Mouse (Mus musculus): Measurements from ENCODE around the gene Zfp341. TPM values are rescaled to one million over a fixed set of nuclear protein-coding genes. Genes with fewer than 3 reads are reported as not detected.
A peak's percentile ranks its signal among the peaks of the same experiment; 100 is the strongest.

Gene Zfp341
- total and polyA plus RNA-seq, 2 experiments from 2014 or later, result 0.40 to 4.4 TPM

DNA sequence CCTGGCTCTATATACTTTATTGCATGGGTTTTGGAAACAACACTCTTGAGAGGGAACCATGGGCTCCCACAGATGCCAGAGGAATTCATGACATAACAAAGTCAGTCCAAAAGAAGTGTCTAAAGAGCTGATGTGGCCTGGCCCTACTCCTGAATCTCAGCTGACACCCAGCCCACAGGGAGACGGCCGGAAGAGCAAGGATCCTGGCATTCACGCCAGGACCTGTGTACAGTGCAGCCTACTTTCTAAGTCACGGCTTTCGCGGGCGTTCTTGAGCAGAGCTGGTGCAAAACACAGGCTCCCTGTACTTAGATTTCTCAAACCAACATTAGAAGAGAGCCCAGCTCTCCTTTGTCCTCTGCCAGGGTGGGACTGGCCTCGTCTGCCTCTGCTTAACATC lies 32.5 kb upstream of the Zfp341 start:
- Histone ChIP-seq H3K27ac (ENCODE audit: low read depth) (no peak overlapping the region), H3K27me3 (ENCODE audit: control insufficient read depth, insufficient read depth, low read length) (no peaks in the 10 kb centered on the region)
- no peak for DNase-seq (ENCODE audit: low spot score)

DNA sequence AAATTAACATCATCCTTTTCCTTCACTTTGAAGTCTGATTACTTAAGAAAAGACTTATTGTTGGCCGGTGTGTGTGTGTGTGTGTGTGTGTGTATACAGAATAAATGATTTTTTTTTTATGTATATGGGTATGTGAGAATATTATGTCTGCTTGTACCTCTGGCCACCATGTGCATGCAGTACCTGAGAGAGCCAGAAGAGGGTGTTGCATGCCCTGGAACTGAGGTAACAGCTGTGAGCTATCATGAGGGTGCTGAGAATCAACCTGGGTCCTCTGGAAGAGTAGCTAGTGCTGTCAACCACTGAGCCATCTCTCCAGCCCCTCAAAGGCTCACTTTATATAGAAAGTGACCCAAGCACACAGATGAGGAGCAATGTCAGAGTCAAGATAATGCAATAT lies 31.7 kb upstream of the Zfp341 start:
- H3K4me1 ChIP-seq (ENCODE audit: control insufficient read depth, insufficient read depth), result peaks cover 20% of the 10 kb centered on the region; the same call in 1 of the 2 replicates
- no peak for ATAC-seq (ENCODE audit: insufficient read depth, low read depth)
- no peak for DNase-seq (ENCODE audit: low spot score)
- no peaks in the 10 kb centered on the region for H3K9me3 ChIP-seq (replicated peaks; ENCODE audit: control insufficient read depth, low read length)
- H3K4me2 ChIP-seq (ENCODE audit: low read depth, low read length), result no peak overlapping the region
- H3K9ac ChIP-seq (replicated peaks; ENCODE audit: low read depth, low read length), result no peak overlapping the region
- H3K27ac ChIP-seq (ENCODE audit: low read depth), result no peak overlapping the region
- no peak for TF ChIP-seq EP300 (IDR thresholded peaks at IDR 0.05; ENCODE audit: low read depth)
- TF ChIP-seq CTCF (IDR thresholded peaks at IDR 0.05; ENCODE audit: low read depth), result no peak
- 82% methylated on average over 1 of the region's 1 CpGs for WGBS
- H3K27me3 ChIP-seq (ENCODE audit: control insufficient read depth, insufficient read depth, low read length), result no peaks in the 10 kb centered on the region
- no peaks in the 10 kb centered on the region for H3K36me3 ChIP-seq (replicated peaks; ENCODE audit: control insufficient read depth, insufficient read depth, low read length)
- H3K4me3 ChIP-seq (ENCODE audit: low read depth, low read length), result no peak overlapping the region

More for the DNA sequence above, 32.5 kb upstream of the Zfp341 start:
- ATAC-seq (ENCODE audit: insufficient read depth, low read depth), result no peak; the same call in 1 of the 2 replicates
- peaks cover 20% of the 10 kb centered on the region; the same call in 1 of the 2 replicates for H3K4me1 ChIP-seq (ENCODE audit: control insufficient read depth, insufficient read depth)
- no peak for TF ChIP-seq EP300 (IDR thresholded peaks at IDR 0.05; ENCODE audit: low read depth)
- no peak for TF ChIP-seq CTCF (IDR thresholded peaks at IDR 0.05; ENCODE audit: low read depth)
- H3K4me2 ChIP-seq (ENCODE audit: low read depth, low read length), result no peak overlapping the region
- H3K9ac ChIP-seq (replicated peaks; ENCODE audit: low read depth, low read length), result no peak overlapping the region; the same call in 1 of the 2 replicates
- no peaks in the 10 kb centered on the region for H3K36me3 ChIP-seq (replicated peaks; ENCODE audit: control insufficient read depth, insufficient read depth, low read length)
- 48% methylated on average over 8 of the region's 8 CpGs for WGBS
- H3K4me3 ChIP-seq (ENCODE audit: low read depth, low read length), result no peak overlapping the region
- H3K9me3 ChIP-seq (replicated peaks; ENCODE audit: control insufficient read depth, low read length), result no peaks in the 10 kb centered on the region

DNA sequence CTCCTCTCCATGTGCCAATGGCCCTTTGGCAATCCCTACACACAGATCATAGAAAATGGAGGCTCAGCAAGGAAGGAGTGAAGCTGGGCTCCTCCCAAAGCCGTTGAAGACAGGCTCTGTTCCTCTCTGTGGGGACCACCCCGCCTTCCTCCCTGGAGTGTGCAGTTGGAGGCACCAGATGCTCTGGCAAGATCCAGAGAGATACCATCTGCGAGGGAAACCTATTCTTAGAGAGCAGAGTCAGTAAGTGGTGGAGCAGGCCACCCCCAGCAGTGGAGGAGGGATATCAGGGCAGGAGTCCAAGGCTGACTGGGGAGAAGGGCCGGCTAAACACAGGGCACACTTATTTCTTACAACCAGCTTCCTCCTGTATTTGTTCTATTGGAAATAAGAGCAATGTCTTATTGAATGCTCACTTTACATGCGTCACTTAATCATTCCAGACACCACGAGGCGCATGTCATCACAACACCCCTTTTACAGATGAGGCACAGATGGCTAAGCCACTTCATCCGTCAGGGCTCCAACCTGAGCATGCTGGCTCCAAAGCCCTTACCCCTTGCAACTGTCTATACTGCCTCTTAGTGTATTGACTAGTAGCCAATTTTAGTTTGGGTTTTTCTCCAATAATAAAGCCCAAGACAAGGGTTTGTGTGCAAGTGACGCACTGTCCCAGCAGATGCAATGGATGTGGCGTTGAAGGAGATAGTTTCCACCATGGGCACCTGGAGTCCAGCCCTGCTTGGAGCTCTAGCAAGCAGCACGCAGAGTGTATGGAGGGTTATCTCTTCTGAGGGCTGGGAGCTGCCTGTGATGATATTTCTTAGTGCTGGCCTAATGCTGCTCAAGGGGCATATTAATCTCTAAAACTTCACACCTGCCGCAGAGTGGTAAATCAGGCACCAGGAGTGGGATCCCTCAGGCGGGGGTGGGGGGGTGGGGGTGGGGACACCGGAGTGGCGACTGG lies 28.9 kb upstream of the Zfp341 start:
- ATAC-seq (ENCODE audit: insufficient read depth, low read depth), result no peak
- 39% methylated on average over 15 of the region's 15 CpGs for WGBS
- H3K4me1 ChIP-seq (ENCODE audit: control insufficient read depth, insufficient read depth), result peaks cover 22% of the 10 kb centered on the region
- no peak overlapping the region for H3K27ac ChIP-seq (ENCODE audit: low read depth)
- H3K9ac ChIP-seq (replicated peaks; ENCODE audit: low read depth, low read length), result no peak overlapping the region
- peaks cover 10% of the 10 kb centered on the region; the same call in 1 of the 2 replicates for H3K36me3 ChIP-seq (replicated peaks; ENCODE audit: control insufficient read depth, insufficient read depth, low read length)
- TF ChIP-seq EP300 (IDR thresholded peaks at IDR 0.05; ENCODE audit: low read depth) (no peak), CTCF (IDR thresholded peaks at IDR 0.05; ENCODE audit: low read depth) (no peak)
- no peak overlapping the region for H3K4me2 ChIP-seq (ENCODE audit: low read depth, low read length)
- H3K4me3 ChIP-seq (ENCODE audit: low read depth, low read length), result no peak overlapping the region
- no peak for DNase-seq (ENCODE audit: low spot score)
- H3K27me3 ChIP-seq (ENCODE audit: control insufficient read depth, insufficient read depth, low read length), result no peaks in the 10 kb centered on the region
- no peaks in the 10 kb centered on the region for H3K9me3 ChIP-seq (replicated peaks; ENCODE audit: control insufficient read depth, low read length)

DNA sequence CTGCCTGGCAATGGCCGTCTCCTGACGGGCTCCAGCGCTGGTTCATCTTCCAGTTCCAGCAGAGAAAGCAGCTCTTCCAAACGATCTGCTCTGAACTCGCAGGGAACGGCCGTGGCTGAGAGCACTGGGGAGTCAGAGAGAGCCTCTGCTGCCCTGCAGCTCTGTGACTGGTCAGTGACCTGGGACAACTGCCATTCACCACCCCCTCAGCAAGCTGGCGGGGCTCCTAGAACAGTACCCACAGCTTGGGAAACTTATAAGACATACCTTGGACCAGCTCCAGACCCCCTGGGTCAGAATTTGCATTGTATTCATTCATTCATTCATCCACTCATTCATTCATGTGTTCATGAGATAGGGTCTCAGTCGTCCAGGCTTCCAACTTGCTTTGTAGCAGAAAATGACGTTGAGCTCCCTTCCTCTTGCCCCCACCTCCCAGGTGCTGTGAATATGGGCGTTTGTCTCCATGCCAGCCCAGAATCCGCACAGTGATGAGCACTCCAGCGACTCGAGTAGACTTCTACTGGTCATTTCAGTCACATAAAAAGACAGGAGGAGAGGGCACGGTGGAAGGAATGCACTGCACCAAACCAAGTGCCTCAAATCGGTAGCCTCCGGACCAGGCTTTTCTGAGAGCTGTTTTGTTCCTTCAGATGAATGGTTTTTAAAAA lies 28.0 kb upstream of the Zfp341 start:
- peaks cover 10% of the 10 kb centered on the region; the same call in 1 of the 2 replicates for H3K36me3 ChIP-seq (replicated peaks; ENCODE audit: control insufficient read depth, insufficient read depth, low read length)
- H3K27ac ChIP-seq (ENCODE audit: low read depth), result no peak overlapping the region
- H3K9ac ChIP-seq (replicated peaks; ENCODE audit: low read depth, low read length), result 0 out of 2 replicates have a peak overlapping the region, but pooled peaks have one; percentile 10
- H3K4me1 ChIP-seq (ENCODE audit: control insufficient read depth, insufficient read depth), result peaks cover 22% of the 10 kb centered on the region
- H3K4me3 ChIP-seq (ENCODE audit: low read depth, low read length), result no peak overlapping the region
- no peak for ATAC-seq (ENCODE audit: insufficient read depth, low read depth)
- WGBS, result 51% methylated on average over 17 of the region's 17 CpGs
- TF ChIP-seq EP300 (IDR thresholded peaks at IDR 0.05; ENCODE audit: low read depth) (no peak), CTCF (IDR thresholded peaks at IDR 0.05; ENCODE audit: low read depth) (no peak)
- no peaks in the 10 kb centered on the region for H3K9me3 ChIP-seq (replicated peaks; ENCODE audit: control insufficient read depth, low read length)
- no peaks in the 10 kb centered on the region for H3K27me3 ChIP-seq (ENCODE audit: control insufficient read depth, insufficient read depth, low read length)
- H3K4me2 ChIP-seq (ENCODE audit: low read depth, low read length), result no peak overlapping the region
- DNase-seq (ENCODE audit: low spot score), result no peak

DNA sequence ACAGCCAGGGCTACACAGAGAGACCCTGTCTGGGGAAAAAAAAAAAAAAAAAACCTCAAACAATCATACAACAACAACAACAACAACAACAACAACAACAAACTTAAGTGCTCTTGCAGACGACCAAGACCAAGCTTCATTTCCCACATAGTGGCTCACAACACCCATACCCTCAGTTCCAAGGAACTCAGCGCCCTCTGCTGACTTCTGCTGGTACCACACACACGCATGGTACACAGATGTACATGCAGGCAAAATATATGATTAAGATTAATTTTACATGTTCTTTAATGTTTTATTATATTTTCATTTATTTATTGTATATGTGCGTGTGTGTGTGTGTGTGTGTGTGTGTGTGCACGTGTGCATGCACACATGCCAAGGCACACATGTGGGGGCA lies 26.7 kb upstream of the Zfp341 start:
- ATAC-seq (ENCODE audit: insufficient read depth, low read depth) (no peak), DNase-seq (ENCODE audit: low spot score) (no peak)
- Histone ChIP-seq H3K4me1 (ENCODE audit: control insufficient read depth, insufficient read depth) (peaks cover 18% of the 10 kb centered on the region), H3K36me3 (replicated peaks; ENCODE audit: control insufficient read depth, insufficient read depth, low read length) (peaks cover 10% of the 10 kb centered on the region; the same call in 1 of the 2 replicates), H3K27ac (ENCODE audit: low read depth) (no peak overlapping the region), H3K9ac (replicated peaks; ENCODE audit: low read depth, low read length) (no peak overlapping the region), H3K9me3 (replicated peaks; ENCODE audit: control insufficient read depth, low read length) (no peaks in the 10 kb centered on the region), H3K4me2 (ENCODE audit: low read depth, low read length) (no peak overlapping the region), H3K4me3 (ENCODE audit: low read depth, low read length) (no peak overlapping the region), H3K27me3 (ENCODE audit: control insufficient read depth, insufficient read depth, low read length) (no peaks in the 10 kb centered on the region)
- peak; percentile 48 for TF ChIP-seq CTCF (IDR thresholded peaks at IDR 0.05; ENCODE audit: low read depth)
- TF ChIP-seq EP300 (IDR thresholded peaks at IDR 0.05; ENCODE audit: low read depth), result no peak
- 69% methylated on average over 5 of the region's 5 CpGs for WGBS
